Mouse (Mus musculus) MEL (cell line): Measurements from ENCODE around the gene Ndrg3. TPM values are rescaled to one million over a fixed set of nuclear protein-coding genes. Genes with fewer than 3 reads are reported as not detected.
A peak's percentile ranks its signal among the peaks of the same experiment; 100 is the strongest.

ENCODE experiments used
- DNase-seq: peaks from one replicate; pipeline ENCODE4 v3.0.0; 2011; ENCODE audit warnings: low read depth, low spot score
- H3K27ac ChIP-seq: 2 replicates; pipeline ENCODE4 v1.5.1; 2012; ENCODE audit warnings: low read depth, mild to moderate bottlenecking, control low read depth, low read length, moderate library complexity; ENCODE audit not compliant: control insufficient read depth
- H3K27me3 ChIP-seq, 2 experiments: fragments of 150-350 bp in 1 of 2; sonication (generic) in 1 of 2; 2 replicates each; pipeline ENCODE4 v1.6.1; 2012; ENCODE audit warnings: low read length in 2 of 2, mild to moderate bottlenecking in 2 of 2, improper control_type of control experiment in 1 of 2, moderate library complexity in 1 of 2; ENCODE audit not compliant: insufficient read depth in 2 of 2, control insufficient read depth in 1 of 2
- H3K36me3 ChIP-seq, 2 experiments: 2 replicates each; pipeline ENCODE4 v1.6.1; 2012 to 2014; ENCODE audit warnings: low read length in 2 of 2, improper control_type of control experiment in 1 of 2, inconsistent platforms in 1 of 2, mild to moderate bottlenecking in 1 of 2; ENCODE audit not compliant: insufficient read depth in 2 of 2, control insufficient read depth in 1 of 2
- H3K4me1 ChIP-seq, 2 experiments: fragments of 150-350 bp in 1 of 2; sonication (generic) in 1 of 2; 2 replicates each; pipeline ENCODE4 v1.6.1; 2012; ENCODE audit warnings: low read length in 2 of 2, improper control_type of control experiment in 1 of 2, mild to moderate bottlenecking in 1 of 2; ENCODE audit not compliant: insufficient read depth in 2 of 2, control insufficient read depth in 1 of 2
- H3K4me3 ChIP-seq, 2 experiments: fragments of 150-350 bp in 1 of 2; sonication (generic) in 1 of 2; 2 replicates each; pipeline ENCODE4 v1.5.1; 2012; ENCODE audit warnings: low read depth in 2 of 2, low read length in 2 of 2, mild to moderate bottlenecking in 2 of 2, moderate library complexity in 2 of 2, control low read depth in 1 of 2, improper control_type of control experiment in 1 of 2; ENCODE audit not compliant: control insufficient read depth in 1 of 2, insufficient read depth in 1 of 2
- H3K79me2 ChIP-seq: 2 replicates; pipeline ENCODE4 v1.6.1; 2012; ENCODE audit warnings: mild to moderate bottlenecking, low read length, moderate library complexity; ENCODE audit not compliant: control insufficient read depth, poor library complexity, insufficient read depth
- H3K9ac ChIP-seq: 2 replicates; pipeline ENCODE4 v1.6.1; 2012; ENCODE audit warnings: low read depth, mild to moderate bottlenecking, control low read depth, low read length, moderate library complexity; ENCODE audit not compliant: control insufficient read depth, poor library complexity, severe bottlenecking
- H3K9me3 ChIP-seq: fragments of 150-350 bp; sonication (generic); replicated peaks from 2 replicates; pipeline ENCODE4 v1.6.1; 2012; ENCODE audit warnings: mild to moderate bottlenecking, low read length, improper control_type of control experiment, moderate library complexity; ENCODE audit not compliant: insufficient read depth
- BHLHE40 ChIP-seq: IDR thresholded peaks from 2 replicates; pipeline ENCODE4 v1.6.1; 2012; ENCODE audit warnings: low read depth, mild to moderate bottlenecking, inconsistent platforms, low read length, improper control_type of control experiment, borderline replicate concordance
- CHD1 ChIP-seq: IDR thresholded peaks from 2 replicates; pipeline ENCODE4 v1.6.1; 2012; ENCODE audit warnings: low read depth, mild to moderate bottlenecking, inconsistent platforms, low read length, improper control_type of control experiment
- CHD2 ChIP-seq: IDR thresholded peaks from 2 replicates; pipeline ENCODE4 v1.6.1; 2011; ENCODE audit warnings: low read length, improper control_type of control experiment
- CTCF ChIP-seq, 3 experiments: IDR thresholded peaks in 2 of 3; conservative IDR thresholded peaks in 1 of 3; 2 replicates each; pipeline ENCODE4 v1.5.1; 2011 to 2012; ENCODE audit warnings: low read length in 3 of 3, low read depth in 2 of 3, mild to moderate bottlenecking in 2 of 3, improper control_type of control experiment in 1 of 3, inconsistent platforms in 1 of 3, mixed read lengths in 1 of 3, moderate library complexity in 1 of 3; ENCODE audit not compliant: control insufficient read depth in 1 of 3, insufficient read depth in 1 of 3, poor library complexity in 1 of 3, severe bottlenecking in 1 of 3
- ELF1 ChIP-seq: IDR thresholded peaks from 2 replicates; pipeline ENCODE4 v1.6.1; 2014; ENCODE audit warnings: low read depth, mild to moderate bottlenecking, inconsistent platforms, low read length, improper control_type of control experiment, moderate library complexity
- EP300 ChIP-seq, 2 experiments: IDR thresholded peaks; 2 replicates each; pipeline ENCODE4 v1.6.1; 2011; ENCODE audit warnings: improper control_type of control experiment in 2 of 2, low read length in 2 of 2, low read depth in 1 of 2, mild to moderate bottlenecking in 1 of 2
- ETS1 ChIP-seq: IDR thresholded peaks from 2 replicates; pipeline ENCODE4 v1.6.1; 2012; ENCODE audit warnings: low read depth, mild to moderate bottlenecking, inconsistent platforms, low read length, improper control_type of control experiment, moderate library complexity
- GABPA ChIP-seq: IDR thresholded peaks from 2 replicates; pipeline ENCODE4 v1.6.1; 2012; ENCODE audit warnings: low read depth, mild to moderate bottlenecking, inconsistent platforms, low read length, improper control_type of control experiment, moderate library complexity
- GATA1 ChIP-seq: IDR thresholded peaks from 2 replicates; pipeline ENCODE4 v1.6.1; 2011; ENCODE audit warnings: low read depth, low read length, improper control_type of control experiment
- HCFC1 ChIP-seq: IDR thresholded peaks from 2 replicates; pipeline ENCODE4 v1.6.1; 2012; ENCODE audit warnings: low read depth, mild to moderate bottlenecking, inconsistent platforms, low read length, improper control_type of control experiment, moderate library complexity
- JUND ChIP-seq: IDR thresholded peaks from 2 replicates; pipeline ENCODE4 v1.6.1; 2011; ENCODE audit warnings: low read depth, mild to moderate bottlenecking, improper control_type of control experiment, low read length
- KAT2A ChIP-seq: conservative IDR thresholded peaks from 2 replicates; pipeline ENCODE4 v1.6.1; 2012; ENCODE audit warnings: low read depth, low read length, improper control_type of control experiment, inconsistent platforms
- MAFK ChIP-seq: IDR thresholded peaks from 2 replicates; pipeline ENCODE4 v1.6.1; 2011; ENCODE audit warnings: low read depth, mild to moderate bottlenecking, low read length, improper control_type of control experiment, borderline replicate concordance
- MAZ ChIP-seq: IDR thresholded peaks from 2 replicates; pipeline ENCODE4 v1.6.1; 2012; ENCODE audit warnings: low read depth, mild to moderate bottlenecking, inconsistent platforms, low read length, improper control_type of control experiment
- MEF2A ChIP-seq: IDR thresholded peaks from 2 replicates; pipeline ENCODE4 v1.6.1; 2014; ENCODE audit warnings: low read depth, mild to moderate bottlenecking, inconsistent platforms, low read length, improper control_type of control experiment; ENCODE audit not compliant: poor library complexity, insufficient replicate concordance, severe bottlenecking; ENCODE audit errors: extremely low read depth
- MXI1 ChIP-seq: IDR thresholded peaks from 2 replicates; pipeline ENCODE4 v1.6.1; 2011; ENCODE audit warnings: mild to moderate bottlenecking, low read depth, low read length, improper control_type of control experiment
- MYB ChIP-seq: IDR thresholded peaks from 2 replicates; pipeline ENCODE4 v1.6.1; 2011; ENCODE audit warnings: mild to moderate bottlenecking, low read depth, low read length, improper control_type of control experiment
- MYC ChIP-seq: IDR thresholded peaks from 2 replicates; pipeline ENCODE4 v1.6.1; 2011; ENCODE audit warnings: low read depth, mild to moderate bottlenecking, low read length, improper control_type of control experiment, moderate library complexity
- NELFE ChIP-seq: IDR thresholded peaks from 2 replicates; pipeline ENCODE4 v1.6.1; 2011; ENCODE audit warnings: low read depth, low read length, improper control_type of control experiment
- NRF1 ChIP-seq: IDR thresholded peaks from 2 replicates; pipeline ENCODE4 v1.6.1; 2014; ENCODE audit warnings: low read depth, mild to moderate bottlenecking, inconsistent platforms, low read length, improper control_type of control experiment, moderate library complexity; ENCODE audit not compliant: poor library complexity, insufficient read depth, severe bottlenecking
- POLR2A ChIP-seq, 2 experiments: IDR thresholded peaks; 2 replicates each; pipeline ENCODE4 v1.6.1; 2011 to 2012; ENCODE audit warnings: low read length in 2 of 2, mild to moderate bottlenecking in 2 of 2, control low read depth in 1 of 2, improper control_type of control experiment in 1 of 2, low read depth in 1 of 2, moderate library complexity in 1 of 2; ENCODE audit not compliant: control insufficient read depth in 1 of 2, insufficient read depth in 1 of 2, poor library complexity in 1 of 2
- POLR2AphosphoS2 ChIP-seq: IDR thresholded peaks from 2 replicates; pipeline ENCODE4 v1.6.1; 2011; ENCODE audit warnings: low read length, improper control_type of control experiment
- POLR2AphosphoS5 ChIP-seq: IDR thresholded peaks from 2 replicates; pipeline ENCODE4 v1.6.1; 2012; ENCODE audit warnings: low read depth, borderline replicate concordance, mild to moderate bottlenecking, inconsistent platforms, low read length, moderate library complexity, mixed read lengths
- RAD21 ChIP-seq: IDR thresholded peaks from 2 replicates; pipeline ENCODE4 v1.6.1; 2011; ENCODE audit warnings: mild to moderate bottlenecking, low read depth, low read length, improper control_type of control experiment
- RCOR1 ChIP-seq: IDR thresholded peaks from 2 replicates; pipeline ENCODE4 v1.6.1; 2012; ENCODE audit warnings: low read depth, mild to moderate bottlenecking, inconsistent platforms, low read length, improper control_type of control experiment
- SIN3A ChIP-seq: IDR thresholded peaks from 2 replicates; pipeline ENCODE4 v1.6.1; 2012; ENCODE audit warnings: low read length, improper control_type of control experiment, inconsistent platforms
- SMC3 ChIP-seq: IDR thresholded peaks from 2 replicates; pipeline ENCODE4 v1.6.1; 2011; ENCODE audit warnings: low read depth, low read length, improper control_type of control experiment
- TAL1 ChIP-seq: IDR thresholded peaks from 2 replicates; pipeline ENCODE4 v1.6.1; 2012; ENCODE audit warnings: mild to moderate bottlenecking, inconsistent platforms, low read length, moderate library complexity, mixed read lengths
- TBP ChIP-seq: IDR thresholded peaks from 2 replicates; pipeline ENCODE4 v1.8.0; 2011; ENCODE audit warnings: low read depth, low read length, improper control_type of control experiment
- TCF12 ChIP-seq: IDR thresholded peaks from 2 replicates; pipeline ENCODE4 v1.6.1; 2014; ENCODE audit warnings: low read depth, mild to moderate bottlenecking, inconsistent platforms, low read length, improper control_type of control experiment, moderate library complexity
- UBTF ChIP-seq: IDR thresholded peaks from 2 replicates; pipeline ENCODE4 v1.6.1; 2012; ENCODE audit warnings: low read depth, mild to moderate bottlenecking, inconsistent platforms, low read length, improper control_type of control experiment, moderate library complexity, borderline replicate concordance; ENCODE audit not compliant: insufficient read depth
- USF1 ChIP-seq: IDR thresholded peaks from 2 replicates; pipeline ENCODE4 v1.6.1; 2014; ENCODE audit warnings: low read depth, mild to moderate bottlenecking, inconsistent platforms, low read length, improper control_type of control experiment, moderate library complexity
- USF2 ChIP-seq, 2 experiments: IDR thresholded peaks; 2 replicates each; pipeline ENCODE4 v1.6.1; 2011 to 2012; ENCODE audit warnings: improper control_type of control experiment in 2 of 2, low read length in 2 of 2, borderline replicate concordance in 1 of 2, inconsistent platforms in 1 of 2, low read depth in 1 of 2, mild to moderate bottlenecking in 1 of 2; ENCODE audit not compliant: insufficient read depth in 1 of 2
- ZMIZ1 ChIP-seq: IDR thresholded peaks from 2 replicates; pipeline ENCODE4 v1.6.1; 2012; ENCODE audit warnings: low read depth, mild to moderate bottlenecking, inconsistent platforms, low read length, improper control_type of control experiment, moderate library complexity
- ZNF384 ChIP-seq: IDR thresholded peaks from 2 replicates; pipeline ENCODE4 v1.6.1; 2012; ENCODE audit warnings: low read depth, mild to moderate bottlenecking, inconsistent platforms, low read length, improper control_type of control experiment
- polyA plus RNA-seq, 2 experiments: library from polyadenylated mRNA; stranded (reverse) in 1 of 2; unstranded in 1 of 2; fragments of >175 nt in 1 of 2; fragments of >200 nt in 1 of 2; gene quantifications; 2 replicates each; pipeline versions ENCODE4 v1.2.1 to v1.2.4; 2012; ENCODE audit warnings: low replicate concordance in 2 of 2, low read depth in 1 of 2; ENCODE audit not compliant: insufficient read length in 2 of 2, insufficient read depth in 1 of 2, missing spikeins in 1 of 2
- total RNA-seq: library from RNA; depleted of rRNA; stranded (reverse); fragments of 300-350 nt; gene quantifications from 2 replicates; pipeline ENCODE4 v1.2.3, GENCODE M21; 2012

Ndrg3 gene
- total and polyA plus RNA-seq, 3 experiments: 19.0 to 39.6 TPM; not detected in 1

DNA sequence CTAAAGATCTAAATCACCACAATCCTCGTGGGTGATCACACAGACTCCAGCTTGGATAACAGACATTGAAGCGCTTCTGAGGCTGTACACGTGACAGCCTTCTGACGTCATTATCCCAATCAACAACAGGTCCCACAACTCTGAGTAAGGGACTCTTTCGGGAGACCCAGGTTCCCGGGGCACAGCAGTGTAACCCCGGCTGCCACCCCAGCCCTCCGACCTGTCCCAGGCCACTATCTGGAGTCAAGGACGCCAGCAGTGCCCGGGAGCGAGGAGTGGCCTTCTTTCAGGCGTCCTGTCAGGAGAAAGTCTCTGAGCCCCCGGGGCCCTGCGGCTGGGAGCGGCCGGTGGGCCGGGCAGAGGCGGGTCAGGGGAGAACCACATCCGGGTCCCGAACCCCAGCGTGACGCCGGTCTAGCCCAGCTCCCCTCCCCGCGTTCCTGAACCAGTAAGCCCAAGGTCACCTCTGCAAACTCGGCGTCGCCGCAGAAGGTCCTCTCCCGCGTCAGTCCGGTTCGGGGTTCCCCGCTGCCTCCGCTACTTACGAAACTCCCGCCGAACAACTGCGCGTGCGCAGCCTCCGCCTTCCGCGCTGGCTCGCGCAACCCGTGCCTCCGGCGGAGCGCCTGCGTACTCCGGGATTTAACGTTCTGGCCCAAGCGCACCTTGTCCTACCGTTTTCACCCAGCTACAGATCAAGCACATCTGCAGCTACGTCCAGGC is 14.8 kb upstream of the Ndrg3 start, which contains the start of gene Dsn1:
Gene Dsn1, minus strand, starts transcription at position 644 of the 723 bp plus-strand sequence.
- peak; percentile 94 for DNase-seq
- Histone ChIP-seq H3K9me3 (no peaks in the 10 kb centered on the region), H3K27ac (peak within 1 kb of the TSS; percentile 85), H3K4me3 (peak within 1 kb of the TSS; percentile 64 to 66), H3K36me3 (peaks cover 2 to 5% of the 10 kb centered on the region in 2 experiments; a peak in 2 of 4 replicates), H3K27me3 (no peaks in the 10 kb centered on the region), H3K79me2 (peaks cover 8% of the 10 kb centered on the region), H3K4me1 (peaks cover 3 to 12% of the 10 kb centered on the region in 2 experiments; a peak in 3 of 4 replicates), H3K9ac (peak within 1 kb of the TSS; percentile 86)
- no peak for TF ChIP-seq RAD21
- TF ChIP-seq CTCF (IDR thresholded peaks at IDR 0.05 in 2 of 3, conservative IDR thresholded peaks at IDR 0.05 in 1 of 3; ENCODE audit: control insufficient read depth in 1 of 3, insufficient read depth in 1 of 3, low read depth in 2 of 3, low read length in 3 of 3, poor library complexity in 1 of 3, severe bottlenecking in 1 of 3): no peak
- TF ChIP-seq ETS1: no peak; the same call in 1 of the 2 replicates
- 0 out of 2 replicates have a peak, but pooled peaks have one; percentile 7 for TF ChIP-seq GATA1
- peak; percentile 57; the same call in 1 of the 2 replicates for TF ChIP-seq MAZ
- peak; percentile 66 for TF ChIP-seq ELF1
- TF ChIP-seq ZNF384: no peak
- TF ChIP-seq SIN3A: peak; percentile 76
- TF ChIP-seq RCOR1: no peak
- no peak for TF ChIP-seq EP300 (IDR thresholded peaks at IDR 0.05; ENCODE audit: low read depth in 1 of 2, low read length in 2 of 2)
- peak; percentile 88 for TF ChIP-seq ZMIZ1
- TF ChIP-seq USF2 (IDR thresholded peaks at IDR 0.05; ENCODE audit: borderline replicate concordance in 1 of 2, insufficient read depth in 1 of 2, low read depth in 1 of 2, low read length in 2 of 2): 0 out of 4 replicates have a peak, but pooled peaks of 1 of the 2 experiments have one; percentile 52
- TF ChIP-seq HCFC1: peak; percentile 64
- peak; percentile 69 for TF ChIP-seq TCF12
- TF ChIP-seq NRF1: peak; percentile 94
- TF ChIP-seq MYC: peak; percentile 48; the same call in 1 of the 2 replicates
- peak; percentile 94 for TF ChIP-seq POLR2AphosphoS2
- no peak for TF ChIP-seq MAFK
- no peak for TF ChIP-seq CHD1
- TF ChIP-seq MYB: no peak
- TF ChIP-seq MXI1: peak; percentile 84
- no peak for TF ChIP-seq UBTF
- no peak for TF ChIP-seq GABPA
- peak; percentile 43; the same call in 1 of the 2 replicates for TF ChIP-seq TBP
- TF ChIP-seq BHLHE40: peak; percentile 83
- no peak for TF ChIP-seq SMC3
- TF ChIP-seq POLR2AphosphoS5: no peak
- no peak for TF ChIP-seq MEF2A
- 0 out of 2 replicates have a peak, but pooled peaks have one; percentile 29 for TF ChIP-seq KAT2A
- TF ChIP-seq NELFE: peak; percentile 91
- no peak for TF ChIP-seq JUND
- TF ChIP-seq POLR2A (IDR thresholded peaks at IDR 0.05; ENCODE audit: control insufficient read depth in 1 of 2, insufficient read depth in 1 of 2, low read depth in 1 of 2, low read length in 2 of 2, poor library complexity in 1 of 2): peak; percentile 80 to 95
- no peak for TF ChIP-seq CHD2
- TF ChIP-seq TAL1: no peak
- peak; percentile 91 for TF ChIP-seq USF1
